Mouse (Mus musculus) G1E-ER4 (cell line): Measurements from ENCODE around the gene Nop2. TPM values are rescaled to one million over a fixed set of nuclear protein-coding genes. Genes with fewer than 3 reads are reported as not detected.

Experiments
- GATA1 ChIP-seq: IDR thresholded peaks from one replicate; pipeline ENCODE4 v1.8.0; 2012; ENCODE audit warnings: low read length, inconsistent platforms
- polyA plus RNA-seq: library from polyadenylated mRNA; stranded (reverse); fragments of >175 nt; gene quantifications from 2 replicates; pipeline ENCODE4 v1.2.3, GENCODE M21; 2012

The Nop2 gene
- polyA plus RNA-seq, 1 experiment, result 49.3 TPM

DNA sequence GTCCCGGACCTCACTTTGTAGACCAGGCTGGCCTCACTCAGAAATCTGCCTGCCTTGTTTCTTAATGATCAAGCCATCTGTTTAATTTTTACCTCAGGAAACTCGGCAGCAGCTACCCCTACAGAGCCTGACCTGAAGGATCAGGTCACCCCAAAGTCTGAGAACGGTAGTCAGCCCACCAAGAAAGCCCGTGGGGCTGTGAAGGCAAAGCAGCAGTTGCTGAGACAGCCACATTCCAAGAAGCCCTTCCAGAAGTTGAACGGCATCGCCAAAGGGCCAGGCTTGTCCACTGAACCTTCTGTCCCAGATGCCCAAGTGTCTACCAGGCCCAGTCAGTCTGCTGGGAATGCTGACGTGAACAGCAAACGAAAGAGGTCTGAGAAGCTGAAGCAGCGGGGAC, 12.2 kb downstream of the Nop2 start:
- TF ChIP-seq GATA1, result no peak

DNA sequence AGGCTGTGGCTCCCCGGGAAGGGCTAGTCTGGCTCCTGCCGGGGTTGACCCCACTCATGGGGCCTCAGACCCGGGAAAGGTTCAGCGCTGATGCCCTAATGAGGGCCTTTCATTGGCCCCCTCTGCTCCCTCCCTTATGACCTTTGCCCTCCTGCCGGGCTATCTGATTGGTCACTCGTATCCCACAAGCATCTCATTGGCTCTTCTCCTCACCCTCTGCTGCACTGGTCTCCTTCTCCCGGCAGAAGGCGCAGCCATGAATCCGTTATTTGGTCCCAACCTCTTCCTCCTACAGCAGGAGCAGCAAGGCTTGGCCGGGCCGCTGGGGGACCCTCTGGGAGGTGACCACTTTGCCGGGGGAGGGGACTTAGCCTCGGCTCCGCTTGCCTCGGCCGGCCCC, 13.3 kb downstream of the Nop2 start, which contains the start of gene Iffo1:
TSS of gene Iffo1 (plus strand) at position 241 of the 400 bp plus-strand sequence.
- TF ChIP-seq GATA1, result no peak

DNA sequence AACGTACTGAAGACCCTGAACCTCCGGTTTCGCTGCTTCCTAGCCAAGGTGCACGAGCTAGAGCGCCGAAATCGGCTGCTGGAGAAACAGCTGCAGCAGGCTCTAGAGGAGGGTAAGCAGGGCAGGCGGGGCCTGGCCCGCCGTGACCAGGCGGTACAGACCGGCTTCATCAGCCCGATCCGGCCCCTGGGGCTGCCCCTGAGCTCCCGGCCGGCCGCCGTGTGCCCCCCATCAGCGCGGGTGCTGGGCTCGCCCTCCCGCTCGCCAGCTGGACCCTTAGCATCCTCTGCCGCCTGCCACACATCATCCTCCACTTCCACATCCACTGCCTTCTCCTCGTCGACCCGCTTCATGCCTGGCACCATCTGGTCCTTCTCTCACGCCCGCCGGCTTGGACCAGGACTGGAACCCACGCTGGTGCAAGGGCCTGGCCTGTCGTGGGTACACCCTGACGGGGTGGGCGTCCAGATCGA, 13.8 kb downstream of the Nop2 start:
- TF ChIP-seq GATA1, result no peak

DNA sequence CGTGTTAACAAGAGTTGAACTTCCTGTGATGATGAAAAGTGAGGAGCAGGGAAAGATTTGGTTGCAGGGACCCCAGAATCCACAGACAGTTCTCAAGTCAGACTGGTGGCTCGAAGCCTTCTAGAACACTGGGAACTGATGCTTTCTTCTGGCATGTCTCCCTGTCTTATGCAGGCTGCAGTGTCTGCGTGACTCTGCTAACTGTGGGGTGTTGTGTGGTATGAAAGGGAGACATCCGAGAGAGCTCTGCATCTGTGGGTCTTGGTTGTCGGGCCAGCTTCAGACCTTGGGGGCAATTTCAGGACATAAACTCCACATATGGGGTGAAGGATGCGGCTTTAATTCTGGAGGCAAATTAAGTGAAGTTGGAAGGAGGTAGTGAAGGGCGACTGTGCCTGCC, 14.4 kb downstream of the Nop2 start:
- TF ChIP-seq GATA1, result no peak

DNA sequence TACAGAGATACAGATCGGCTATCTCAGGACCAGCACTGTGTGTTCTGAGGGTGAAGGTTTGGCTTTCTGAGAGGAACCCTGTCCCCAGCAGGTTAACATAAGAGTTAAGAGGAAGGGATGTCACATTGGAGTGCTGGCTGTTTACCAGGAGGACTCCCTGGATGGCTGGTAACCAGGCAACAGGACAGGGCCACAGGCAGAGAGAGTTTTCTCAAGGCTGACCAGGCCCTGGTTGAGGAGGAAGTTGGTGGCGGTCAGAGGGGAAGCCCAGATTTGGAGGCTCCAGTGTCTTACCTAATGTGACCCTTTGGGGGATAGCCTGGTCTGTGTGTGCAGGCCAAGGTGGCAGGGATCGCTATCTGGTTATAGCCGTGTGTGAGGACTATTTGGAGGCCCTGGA, 15.1 kb downstream of the Nop2 start:
- TF ChIP-seq GATA1, result no peak

DNA sequence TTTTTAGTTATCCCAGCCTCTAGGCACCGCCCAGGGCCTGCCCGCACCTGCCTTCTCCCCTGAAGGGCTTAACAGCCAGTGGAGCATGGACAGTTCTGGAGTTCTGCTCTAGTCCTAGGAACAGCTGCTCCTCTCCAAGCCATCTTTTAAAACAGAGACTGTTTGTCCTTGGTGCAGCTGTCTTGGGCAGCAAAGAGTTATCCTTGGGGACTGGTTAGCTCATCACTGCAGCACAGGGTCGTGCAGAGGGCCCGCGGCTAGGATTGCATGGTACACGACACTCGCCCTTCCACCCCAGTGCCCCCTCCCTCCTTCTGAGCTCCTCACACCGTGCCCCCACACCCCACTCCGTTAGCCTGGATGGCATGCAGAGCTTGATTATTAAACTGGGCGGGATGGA, 15.6 kb downstream of the Nop2 start:
- no peak for TF ChIP-seq GATA1

DNA sequence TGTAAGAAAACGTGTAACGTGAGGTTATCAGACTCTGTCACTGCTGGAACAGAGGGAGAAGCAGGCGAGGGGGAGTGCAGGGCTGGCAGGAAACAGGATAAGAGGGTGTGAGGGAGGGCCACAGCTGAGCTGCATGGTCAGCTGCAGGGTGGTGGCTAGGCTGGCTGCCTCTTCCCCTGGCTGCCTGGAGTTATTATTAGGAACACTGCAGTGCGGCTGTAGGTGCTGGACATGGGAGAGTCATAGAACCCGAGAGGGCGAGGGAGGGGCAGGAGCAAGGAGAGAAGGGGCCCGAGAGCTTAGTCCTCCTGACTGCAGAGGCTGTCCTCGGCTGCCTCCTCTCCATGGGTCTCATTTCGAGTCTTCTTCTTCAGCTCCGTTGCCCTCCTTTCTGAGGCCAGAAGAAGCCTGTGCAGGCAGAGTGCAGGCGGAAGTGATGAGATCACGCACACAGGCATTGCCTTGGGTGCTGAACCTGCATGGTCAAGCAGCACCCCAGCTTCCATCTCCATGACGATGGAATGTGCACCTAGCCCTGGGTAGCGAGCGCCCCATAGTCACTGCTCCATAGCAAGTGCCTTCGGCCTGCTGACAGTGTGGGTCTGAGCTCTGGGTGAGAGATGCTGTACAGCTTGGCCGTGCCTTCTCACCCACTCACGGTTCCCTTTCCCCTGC, 16.7 kb downstream of the Nop2 start:
- TF ChIP-seq GATA1, result no peak

DNA sequence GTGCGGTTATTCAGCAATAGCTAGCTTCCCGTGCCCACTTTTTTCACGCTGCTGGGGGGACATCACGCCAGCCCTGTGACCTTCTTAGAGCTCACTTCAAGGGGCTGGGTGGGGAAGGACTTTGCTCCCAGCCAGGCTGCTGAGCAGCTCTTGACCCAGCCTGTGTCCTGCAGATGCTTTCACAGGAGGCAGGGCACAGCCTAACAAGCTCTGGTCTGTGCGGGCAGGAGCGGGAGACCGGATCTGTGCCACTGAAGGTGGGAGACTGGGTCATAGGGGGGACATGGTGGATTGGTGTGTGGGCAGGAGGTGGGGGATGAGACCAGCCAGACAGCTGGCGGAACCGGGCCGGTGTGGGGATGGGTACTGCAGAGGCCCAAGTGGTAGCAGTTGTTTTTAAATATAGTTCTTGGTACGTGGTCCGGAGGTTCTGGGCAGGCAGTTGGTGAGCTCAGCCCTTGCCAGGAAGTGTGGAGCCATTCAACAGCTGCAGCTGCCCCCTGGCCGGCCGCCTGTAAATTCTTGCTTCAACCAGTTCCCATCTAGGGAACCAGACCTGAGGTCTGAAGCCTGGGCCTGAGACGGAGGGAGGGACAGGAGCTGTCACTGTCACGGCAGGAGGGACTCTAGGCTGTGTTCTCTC, 17.3 kb downstream of the Nop2 start:
- TF ChIP-seq GATA1, result no peak

DNA sequence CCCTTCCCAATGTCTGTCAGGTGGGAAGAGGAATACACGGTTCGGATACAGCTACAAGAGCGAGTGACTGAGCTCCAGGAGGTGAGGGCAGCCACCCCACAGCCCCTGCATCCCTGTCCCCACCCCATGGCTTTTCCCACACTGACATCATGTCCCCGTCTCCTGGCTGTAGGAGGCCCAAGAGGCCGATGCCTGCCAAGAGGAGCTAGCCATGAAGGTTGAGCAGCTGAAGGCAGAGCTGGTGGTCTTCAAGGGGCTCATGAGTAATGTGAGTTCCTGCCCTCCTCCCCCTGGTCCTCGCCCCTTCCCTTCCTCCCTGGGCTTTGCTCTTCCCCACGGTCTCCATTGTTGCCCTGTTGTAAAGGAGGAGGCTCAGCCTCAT, 17.9 kb downstream of the Nop2 start:
- no peak for TF ChIP-seq GATA1

DNA sequence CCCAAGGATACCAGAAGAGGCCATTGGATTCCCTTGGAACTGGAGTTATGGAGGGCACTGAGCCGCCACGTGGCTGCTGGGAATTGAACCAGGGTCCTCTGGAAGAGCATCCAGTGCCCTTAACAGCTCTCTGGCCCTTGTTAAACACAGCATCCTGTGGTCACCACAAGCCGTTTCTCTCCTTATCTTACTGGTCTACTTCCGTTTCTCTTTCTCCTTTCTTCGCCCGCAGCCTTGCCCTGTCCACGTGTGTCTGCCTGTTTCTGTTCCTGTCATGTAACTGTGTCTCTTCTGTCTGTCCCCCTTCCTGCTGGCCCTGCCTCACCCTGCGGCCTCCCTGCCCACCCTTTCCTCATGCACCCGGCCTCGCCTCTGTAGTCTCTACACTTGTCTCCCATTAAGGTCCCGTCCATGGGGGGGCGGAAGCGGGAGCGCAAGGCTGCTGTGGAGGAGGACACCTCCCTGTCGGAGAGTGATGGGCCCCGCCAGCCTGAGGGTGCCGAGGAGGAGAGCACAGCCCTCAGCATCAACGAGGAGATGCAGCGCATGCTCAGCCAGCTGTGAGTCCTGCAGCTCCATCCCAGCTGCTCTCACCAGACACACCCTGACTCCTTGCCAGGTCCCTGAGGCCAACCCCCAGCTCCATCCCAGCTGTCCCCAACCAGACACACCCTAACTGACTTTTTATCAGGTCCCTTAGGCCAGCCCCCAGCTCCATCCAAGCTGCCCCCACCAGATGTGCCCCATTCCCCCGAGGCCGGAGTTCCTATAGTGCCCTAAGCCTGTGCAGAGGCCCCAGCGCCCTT, 20.7 kb downstream of the Nop2 start:
- TF ChIP-seq GATA1, result no peak

DNA sequence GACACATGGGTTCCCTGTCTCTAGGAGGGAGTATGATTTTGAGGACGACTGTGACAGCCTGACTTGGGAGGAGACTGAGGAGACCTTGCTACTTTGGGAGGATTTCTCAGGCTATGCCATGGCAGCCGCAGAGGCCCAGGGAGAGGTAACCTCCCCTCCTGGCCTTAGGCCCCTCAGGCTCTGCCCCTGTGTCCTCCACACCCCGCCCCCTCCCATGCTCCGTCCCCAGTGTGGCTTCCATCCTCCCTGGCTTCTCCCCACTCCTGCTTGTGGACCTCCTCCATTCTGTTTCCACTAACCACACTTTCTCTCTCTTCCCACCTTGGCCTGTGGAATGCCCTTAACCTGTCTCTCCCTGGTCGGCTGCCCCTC, 21.3 kb downstream of the Nop2 start:
- no peak for TF ChIP-seq GATA1

DNA sequence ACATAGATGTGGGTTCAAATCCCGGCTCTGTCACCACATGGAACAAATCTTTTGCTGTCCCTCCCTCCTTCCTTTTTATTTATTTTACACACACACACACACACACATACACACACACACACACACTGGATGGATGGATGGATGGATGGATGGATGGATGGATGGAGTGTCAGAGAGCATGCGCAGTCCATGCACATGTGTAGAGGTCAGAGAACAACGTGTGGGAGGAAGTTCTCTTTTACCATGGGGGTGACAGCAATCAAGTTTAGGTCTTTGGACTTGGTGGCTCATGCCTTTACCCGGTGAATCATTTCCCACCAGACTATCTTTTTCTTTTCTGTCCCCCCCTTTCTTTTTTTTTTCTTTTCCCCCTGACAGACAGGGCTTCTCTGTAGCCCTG, 22.0 kb downstream of the Nop2 start:
- TF ChIP-seq GATA1, result no peak

DNA sequence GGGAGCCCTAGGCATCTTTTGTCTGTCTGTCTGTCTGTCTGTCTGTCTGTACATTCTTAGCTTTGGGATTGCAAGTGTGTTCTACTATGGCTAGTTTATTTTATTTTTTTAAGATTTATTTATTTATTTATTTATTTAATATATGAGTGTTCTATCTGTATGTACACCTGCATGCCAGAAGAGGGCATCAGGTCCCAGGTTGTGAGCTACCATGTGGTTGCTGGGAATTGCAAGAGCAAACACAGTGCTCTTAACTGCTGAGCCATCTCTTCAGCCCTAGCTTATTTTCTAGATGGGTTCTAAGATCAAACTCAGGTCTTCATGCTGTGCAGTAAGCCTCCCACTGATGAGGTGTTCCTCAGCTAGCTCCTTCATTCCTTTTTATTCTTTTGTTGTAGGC, 22.8 kb downstream of the Nop2 start:
- no peak for TF ChIP-seq GATA1

DNA sequence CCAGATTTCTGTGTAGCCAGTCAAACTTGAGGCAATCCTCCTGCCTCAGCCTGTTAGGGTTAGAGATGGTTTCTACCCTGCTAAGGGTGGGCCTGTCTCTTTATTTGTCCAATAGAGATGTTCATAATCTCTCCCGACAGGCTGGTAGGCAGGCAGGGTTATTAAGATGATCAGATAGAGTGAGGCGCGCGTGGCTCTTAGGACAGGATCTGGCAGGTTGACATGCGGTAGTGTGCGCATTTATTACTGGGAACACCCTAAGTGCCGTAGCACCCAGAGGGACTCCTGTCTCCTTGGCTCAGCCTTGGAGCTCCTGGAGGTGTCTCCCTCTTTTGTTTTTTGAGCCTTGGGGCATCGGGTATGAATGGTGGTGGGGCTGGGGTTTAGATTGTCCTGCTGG, 23.6 kb downstream of the Nop2 start:
- TF ChIP-seq GATA1, result no peak

DNA sequence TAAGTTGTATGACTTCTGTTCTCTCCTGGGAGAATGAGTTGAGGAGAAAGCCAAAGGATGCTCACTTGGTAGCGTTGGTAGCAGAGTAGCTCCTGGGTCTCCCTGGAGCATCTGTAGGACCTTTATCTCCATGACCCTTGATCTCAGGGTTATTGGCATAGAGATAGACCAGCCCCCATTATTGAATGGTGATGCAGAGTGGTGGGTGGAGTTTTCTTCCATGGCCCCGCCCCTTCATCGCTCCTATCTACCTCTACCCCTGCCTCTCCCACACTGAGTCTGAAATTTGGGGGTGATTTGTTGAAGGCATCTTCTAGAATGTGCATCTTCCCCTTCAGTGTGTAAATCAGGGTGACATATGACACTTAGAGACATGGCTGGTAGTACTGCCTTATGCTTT, 24.8 kb downstream of the Nop2 start:
- no peak for TF ChIP-seq GATA1

DNA sequence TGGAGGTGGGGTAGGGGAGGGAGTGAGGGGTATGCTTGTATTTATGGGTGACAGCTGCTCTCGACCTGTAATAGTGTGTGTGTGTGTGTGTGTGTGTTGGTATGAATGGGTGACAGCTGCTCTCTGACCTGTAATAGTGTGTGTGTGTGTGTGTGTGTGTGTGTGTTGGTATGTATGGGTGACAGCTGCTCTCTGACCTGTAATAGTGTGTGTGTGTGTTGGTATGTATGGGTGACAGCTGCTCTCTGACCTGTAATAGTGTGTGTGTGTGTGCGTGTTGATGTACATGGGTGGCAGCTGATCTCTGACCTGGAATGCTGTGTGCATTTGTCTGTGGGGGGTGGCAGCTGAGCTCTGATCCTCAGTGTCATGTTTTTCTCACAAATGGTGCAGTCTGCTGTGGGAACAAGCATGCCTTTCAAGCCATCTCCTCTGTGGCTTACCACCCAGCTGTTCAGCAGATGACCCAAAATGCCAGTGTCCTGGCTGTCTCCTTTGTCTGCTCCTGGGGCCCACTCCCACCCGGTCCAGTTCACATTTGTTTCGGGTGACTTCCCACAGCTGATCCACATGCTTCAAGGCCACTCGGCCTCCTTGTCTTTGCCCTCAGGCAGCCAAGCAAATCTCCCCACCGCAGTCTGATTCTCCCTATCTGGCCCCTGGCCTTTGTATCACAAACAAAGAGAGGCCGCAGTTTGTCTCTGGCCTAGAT, 25.4 kb downstream of the Nop2 start:
- no peak for TF ChIP-seq GATA1
